Mouse (Mus musculus): Measurements from ENCODE around the gene Pir. TPM values are rescaled to one million over a fixed set of nuclear protein-coding genes. Genes with fewer than 3 reads are reported as not detected.

Gene Pir
- 3.7 and 5.5 TPM in 2 replicates for polyA plus RNA-seq (2012; rRNA removed; ENCODE audit: low replicate concordance)

GRCm38 (mm10) chrX:164269285-164269761 is at the start of gene Pir:
Gene Pir, plus strand, starts transcription at chrX:164269371.

GRCm38 (mm10) chrX:164258057-164258456 is 11.1 kb upstream of the Pir start, which contains the start of gene Bmx:
Gene Bmx, minus strand, starts transcription at chrX:164258193.

GRCm38 (mm10) chrX:164373081-164373480 is 103.9 kb downstream of the Pir start, which contains the start of gene Vegfd:
Gene Vegfd, plus strand, starts transcription at chrX:164373378.

GRCm38 (mm10) chrX:164419471-164419939 is 150.3 kb downstream of the Pir start, which contains the start of gene Piga:
Gene Piga, plus strand, starts transcription at chrX:164419787.

Other genes with a start within 250 kb of the Pir start
- gene Car5b, start 241.4 kb upstream of the Pir start, polyA plus RNA-seq (2012; rRNA removed; ENCODE audit: low replicate concordance), result 73.4 and 115 TPM in 2 replicates
- gene Siah1b, start 192.9 kb upstream of the Pir start, polyA plus RNA-seq (2012; rRNA removed; ENCODE audit: low replicate concordance), result 4.2 and 9.7 TPM in 2 replicates
- gene Cltrn, start 180.5 kb upstream of the Pir start, polyA plus RNA-seq (2012; rRNA removed; ENCODE audit: low replicate concordance), result not detected in 2 replicates
- 0.09 and 0.14 TPM in 2 replicates for gene Ace2, start 130.0 kb upstream of the Pir start, polyA plus RNA-seq (2012; rRNA removed; ENCODE audit: low replicate concordance)
- 0.83 and 1.0 TPM in 2 replicates for gene Bmx, start 11.2 kb upstream of the Pir start, polyA plus RNA-seq (2012; rRNA removed; ENCODE audit: low replicate concordance)
- gene Vegfd, start 104.0 kb downstream of the Pir start, polyA plus RNA-seq (2012; rRNA removed; ENCODE audit: low replicate concordance), result 12.6 and 17.0 TPM in 2 replicates
- 1.9 and 3.7 TPM in 2 replicates for gene Piga, start 150.4 kb downstream of the Pir start, polyA plus RNA-seq (2012; rRNA removed; ENCODE audit: low replicate concordance)
- 0.09 TPM in 1 of 2 replicates, not detected in the other for gene Asb11, start 167.6 kb downstream of the Pir start, polyA plus RNA-seq (2012; rRNA removed; ENCODE audit: low replicate concordance)
- gene Asb9, start 237.0 kb downstream of the Pir start, polyA plus RNA-seq (2012; rRNA removed; ENCODE audit: low replicate concordance), result not detected in 2 replicates